20 mouse cellular contexts compared by ENCODE assay signal in genomic region chr13:110169669-110170068, GRCm38 (mm10).
A peak's percentile ranks its signal among the peaks of the same experiment; 100 is the strongest.
DNase-seq lines count a peak whose midpoint lies in the region; ATAC-seq and TF ChIP-seq lines count a peak whose summit lies in the region.
"Had no signal": no experiment of that assay in that cellular context is flagged by ENCODE, and none has a peak within 500 bp of the region (broad histone marks: within the 10 kb centered on the region; RNA-seq: fewer than 3 reads in every experiment).

No protein-coding gene starts in this region.

- peaks cover 8% of the 10 kb centered on the region; the same call in 1 of the 2 replicates for H3K4me1 ChIP-seq in cerebellum, adult 2 months (ENCODE audit: control insufficient read depth, insufficient read depth, low read length)
- peaks cover 35% of the 10 kb centered on the region for H3K4me1 ChIP-seq in hindbrain, embryonic 15.5 days (replicated peaks)
- peaks cover 33% of the 10 kb centered on the region for H3K4me1 ChIP-seq in midbrain, embryonic 16.5 days (ENCODE audit: control insufficient read depth, insufficient read depth, low read length)
- H3K4me1 ChIP-seq: embryonic facial prominence, embryonic 15.5 days; heart, embryonic 10.5 days; liver, embryonic 13.5 days; lung, embryonic 15.5 days had no signal

- intact Hi-C loops in left cerebral cortex, postnatal 4 days (cut with DNase I): no loop called here
- intact Hi-C loops in left cerebral cortex, postnatal 10 days (cut with DNase I): no loop called here
- intact Hi-C loops in heart, postnatal 36 days (cut with DNase I): no loop called here

- 46% methylated on average over 3 of the region's 3 CpGs for WGBS in cerebellum, adult 2 months
- 44% methylated on average over 3 of the region's 3 CpGs for WGBS in hindbrain, embryonic 15.5 days
- 31% methylated on average over 3 of the region's 3 CpGs for WGBS in midbrain, embryonic 16.5 days

- H3K4me3 ChIP-seq in cerebellum, adult 2 months (replicated peaks; ENCODE audit: insufficient read depth, low read depth, low read length): no peak overlapping the region
- H3K4me3 ChIP-seq in hindbrain, embryonic 15.5 days: no peak overlapping the region
- no peak overlapping the region for H3K4me3 ChIP-seq in midbrain, embryonic 16.5 days (ENCODE audit: low read depth, low read length)
- H3K4me3 ChIP-seq: embryonic facial prominence, embryonic 15.5 days; heart, embryonic 10.5 days; liver, embryonic 13.5 days; lung, embryonic 15.5 days had no signal

- no peak for ATAC-seq in hindbrain, embryonic 15.5 days (ENCODE audit: low FRiP score, low read depth)
- no peak for ATAC-seq in midbrain, embryonic 16.5 days

- no peak for TF ChIP-seq POLR2A in cerebellum, adult 2 months (IDR thresholded peaks at IDR 0.05; ENCODE audit: borderline replicate concordance, insufficient read depth, low read length)

- no peak overlapping the region for H3K9ac ChIP-seq in hindbrain, embryonic 15.5 days
- H3K9ac ChIP-seq in midbrain, embryonic 16.5 days (ENCODE audit: low read depth, low read length): no peak overlapping the region
- H3K9ac ChIP-seq: embryonic facial prominence, embryonic 15.5 days; liver, embryonic 13.5 days; lung, embryonic 15.5 days had no signal

- peak; percentile 29 to 44 for DNase-seq in cerebellum, adult 2 months
- no peak for DNase-seq in cerebellum, postnatal 36 days
- peak; percentile 25 for DNase-seq in left cerebral cortex, postnatal 4 days
- DNase-seq in left cerebral cortex, postnatal 10 days (ENCODE audit: extremely low spot score in 1 of 2, low spot score in 2 of 2): no peak
- DNase-seq in heart, postnatal 36 days: no peak
- DNase-seq in frontal cortex, postnatal 14 days (ENCODE audit: low spot score in 2 of 2): no peak
- DNase-seq: adrenal gland, adult 8-10 months; gastrocnemius, postnatal 14 days; heart, postnatal 10 days; kidney, adult 9 months; kidney, postnatal 4 days; layer of hippocampus, postnatal 36 days; liver, embryonic 13.5 days; right cerebral cortex, postnatal 4 days; thymus, postnatal 14 days had no signal

- no peaks in the 10 kb centered on the region for H3K27me3 ChIP-seq in cerebellum, adult 2 months (ENCODE audit: control insufficient read depth, insufficient read depth, low read length)
- no peaks in the 10 kb centered on the region for H3K27me3 ChIP-seq in hindbrain, embryonic 15.5 days
- H3K27me3 ChIP-seq in midbrain, embryonic 16.5 days (ENCODE audit: control insufficient read depth, insufficient read depth, low read depth, low read length): no peaks in the 10 kb centered on the region
- H3K27me3 ChIP-seq: embryonic facial prominence, embryonic 15.5 days; liver, embryonic 13.5 days; lung, embryonic 15.5 days had no signal

- no peaks in the 10 kb centered on the region for H3K9me3 ChIP-seq in hindbrain, embryonic 15.5 days
- no peaks in the 10 kb centered on the region for H3K9me3 ChIP-seq in midbrain, embryonic 16.5 days (replicated peaks; ENCODE audit: control insufficient read depth, low read length, poor library complexity, severe bottlenecking)
- H3K9me3 ChIP-seq: embryonic facial prominence, embryonic 15.5 days; heart, embryonic 10.5 days; liver, embryonic 13.5 days; lung, embryonic 15.5 days had no signal

- H3K36me3 ChIP-seq in hindbrain, embryonic 15.5 days: no peaks in the 10 kb centered on the region
- no peaks in the 10 kb centered on the region; the same call in 1 of the 2 replicates for H3K36me3 ChIP-seq in midbrain, embryonic 16.5 days (ENCODE audit: control insufficient read depth, insufficient read depth, low read length)
- H3K36me3 ChIP-seq: embryonic facial prominence, embryonic 15.5 days; heart, embryonic 10.5 days; liver, embryonic 13.5 days; lung, embryonic 15.5 days had no signal

- no peak overlapping the region for H3K4me2 ChIP-seq in hindbrain, embryonic 15.5 days
- no peak overlapping the region for H3K4me2 ChIP-seq in midbrain, embryonic 16.5 days (ENCODE audit: low read length)
- H3K4me2 ChIP-seq: embryonic facial prominence, embryonic 15.5 days; liver, embryonic 13.5 days; lung, embryonic 15.5 days had no signal

- no peak overlapping the region for H3K27ac ChIP-seq in cerebellum, adult 2 months (ENCODE audit: insufficient read depth, low read length)
- 0 out of 2 replicates have a peak overlapping the region, but pooled peaks have one; percentile 17 for H3K27ac ChIP-seq in hindbrain, embryonic 15.5 days (replicated peaks)
- peak overlapping the region; percentile 63 for H3K27ac ChIP-seq in midbrain, embryonic 16.5 days (ENCODE audit: low read length)
- H3K27ac ChIP-seq: embryonic facial prominence, embryonic 15.5 days; heart, embryonic 10.5 days; liver, embryonic 13.5 days; lung, embryonic 15.5 days had no signal

- TF ChIP-seq CTCF in cerebellum, adult 2 months (IDR thresholded peaks at IDR 0.05; ENCODE audit: borderline replicate concordance, insufficient read depth, low read depth, low read length): no peak

Comparison
In these comparisons a context has a peak if more than half of its experiments do, and no peak if none do; other contexts are left out.
1. DNase-seq: peak in cerebellum, adult 2 months (2 of 2) and left cerebral cortex, postnatal 4 days (single experiment); none in cerebellum, postnatal 36 days (0 of 2), left cerebral cortex, postnatal 10 days (0 of 2), heart, postnatal 36 days (0 of 2) and frontal cortex, postnatal 14 days (0 of 2).